In genomic region chr3:122206279-122207070, GRCm38 (mm10) we compare ENCODE assay signal across 9 mouse cellular contexts. TPM values are rescaled to one million over a fixed set of nuclear protein-coding genes. Genes with fewer than 3 reads are reported as not detected.
A peak's percentile ranks its signal among the peaks of the same experiment; 100 is the strongest.
DNase-seq lines count a peak whose midpoint lies in the region.
"Had no signal": no experiment of that assay in that cellular context is flagged by ENCODE, and none has a peak within 500 bp of the region (broad histone marks: within the 10 kb centered on the region; RNA-seq: fewer than 3 reads in every experiment).

No protein-coding gene starts in this region.

- peak; percentile 46 for DNase-seq in adrenal gland, adult 2 months
- DNase-seq in adrenal gland, adult 8-10 months = no peak
- peak; percentile 79 for DNase-seq in adipocyte (ENCODE audit: low spot score)
- peak; percentile 92 to 93 for DNase-seq in cerebellum, postnatal 36 days
- peak; percentile 78 for DNase-seq in kidney, postnatal 14 days
- no peak for DNase-seq in ovary, adult 18-20 months (ENCODE audit: low spot score)
- DNase-seq in lung, postnatal 4 days = no peak
- no peak for DNase-seq in layer of hippocampus, postnatal 36 days
- DNase-seq: heart, postnatal 10 days had no signal

RNA-seq across cellular contexts. Expression of gene Gclm, which starts 38.9 kb away (rescaled TPM):
- total RNA-seq in adrenal gland, adult 2 months (2021) = 10 to 100 TPM; 82.8 to 97.9 TPM
- 161 and 269 TPM in 2 replicates for polyA plus RNA-seq in adrenal gland, adult 2 months (2012; rRNA removed)
- 100 to 1,000 TPM in 2 of 4 experiments, 10 to 100 TPM in 2; 85.9 to 118 (median 100) TPM for total RNA-seq in adrenal gland, adult 8-10 months (2022)
- 10 to 100 TPM; 79.2 to 84.4 TPM for total RNA-seq in layer of hippocampus, postnatal 36 days (2021)

Comparison
In these comparisons a context has a peak if more than half of its experiments do, and no peak if none do; other contexts are left out.
1. DNase-seq: peak in adrenal gland, adult 2 months (single experiment), adipocyte (single experiment), cerebellum, postnatal 36 days (2 of 2) and kidney, postnatal 14 days (single experiment); none in adrenal gland, adult 8-10 months (single experiment), ovary, adult 18-20 months (single experiment), lung, postnatal 4 days (0 of 2) and layer of hippocampus, postnatal 36 days (0 of 2).